Mouse (Mus musculus) stomach, embryonic 14.5 days (tissue): ENCODE results near the gene Pid1. TPM values are rescaled to one million over a fixed set of nuclear protein-coding genes. Genes with fewer than 3 reads are reported as not detected.

ENCODE experiments used
- microRNA-seq: library from miRNA; unstranded; fragments of <30 nt; microRNA quantifications from one replicate; pipeline ENCODE4, GENCODE M21; 2016
- polyA plus RNA-seq: library from polyadenylated mRNA; unstranded; fragments of >200 nt; fragmentation: Nextera tagmentation; extraction: Ambion mirVana; gene quantifications from 2 replicates; pipeline ENCODE4 v1.2.1, GENCODE M21; 2014

Gene Pid1
- polyA plus RNA-seq, 1 experiment from 2014 or later, result 16.7 TPM

Small RNA genes lying within 50 kb of the gene (microRNA-seq; reads per million reads assigned to microRNA genes)
- gene Mir6353, result not detected
